Mouse (Mus musculus) urinary bladder, postnatal 10 days (tissue): ENCODE measurements around the gene BC005624.

Experiments used
- DNase-seq: peaks from one replicate; pipeline ENCODE4 v3.0.0; 2022; ENCODE audit warnings: low spot score

The BC005624 gene

GRCm38 (mm10) chr2:30981790-30982513, at the start of gene BC005624, which contains the start of gene Usp20:
TSS of gene BC005624 (minus strand) at chr2:30982201.
TSS of gene Usp20 (plus strand) at chr2:30982279.
- peak; percentile 96 for DNase-seq

GRCm38 (mm10) chr2:31026642-31027041, 44.6 kb upstream of the BC005624 start:
- no peak for DNase-seq

- DNase-seq, result no peak
Observed at GRCm38 (mm10) chr2:31025458-31025857, 43.5 kb upstream of the BC005624 start.

GRCm38 (mm10) chr2:31024618-31025370, 42.8 kb upstream of the BC005624 start:
- DNase-seq, result no peak

GRCm38 (mm10) chr2:31023940-31024339, 41.9 kb upstream of the BC005624 start:
- no peak for DNase-seq

GRCm38 (mm10) chr2:31020202-31020601, 38.2 kb upstream of the BC005624 start:
- no peak for DNase-seq

- DNase-seq, result no peak
Observed at GRCm38 (mm10) chr2:31019011-31019410, 37.0 kb upstream of the BC005624 start.

- DNase-seq, result no peak
Observed at GRCm38 (mm10) chr2:31018519-31018918, 36.5 kb upstream of the BC005624 start.

- no peak for DNase-seq
Observed at GRCm38 (mm10) chr2:31017625-31018317, 35.8 kb upstream of the BC005624 start.

- DNase-seq, result no peak
Observed at GRCm38 (mm10) chr2:31013371-31014120, 31.5 kb upstream of the BC005624 start.

GRCm38 (mm10) chr2:31007208-31007607, 25.2 kb upstream of the BC005624 start:
- no peak for DNase-seq

- no peak for DNase-seq
Observed at GRCm38 (mm10) chr2:31006434-31006833, 24.4 kb upstream of the BC005624 start.

- no peak for DNase-seq
Observed at GRCm38 (mm10) chr2:31005453-31005852, 23.5 kb upstream of the BC005624 start.

- DNase-seq, result no peak
Observed at GRCm38 (mm10) chr2:31002857-31003256, 20.9 kb upstream of the BC005624 start.

- DNase-seq, result no peak
Observed at GRCm38 (mm10) chr2:30998443-30999260, 16.7 kb upstream of the BC005624 start.

GRCm38 (mm10) chr2:30995432-30995996, 13.5 kb upstream of the BC005624 start:
- no peak for DNase-seq

GRCm38 (mm10) chr2:30994853-30995252, 12.9 kb upstream of the BC005624 start:
- DNase-seq, result no peak

- no peak for DNase-seq
Observed at GRCm38 (mm10) chr2:30990221-30990620, 8.2 kb upstream of the BC005624 start.

- DNase-seq, result no peak
Observed at GRCm38 (mm10) chr2:30985111-30986020, 3.4 kb upstream of the BC005624 start.

- no peak for DNase-seq
Observed at GRCm38 (mm10) chr2:30983024-30983423, 1.0 kb upstream of the BC005624 start.
